Mouse (Mus musculus) layer of hippocampus, postnatal 25 days (tissue): ENCODE data around the gene Klrg2. TPM values are rescaled to one million over a fixed set of nuclear protein-coding genes. Genes with fewer than 3 reads are reported as not detected.
"Not testable (repeated sequence)": the region's sequence is repeated elsewhere in the genome, so short reads cannot be mapped to it uniquely, and the experiment has no call there.

Experiments
- DNase-seq, 2 experiments: peaks; one replicate each; pipeline ENCODE4 v3.0.0; 2022; ENCODE audit warnings: mixed read lengths in 2 of 2, low spot score in 1 of 2; ENCODE audit errors: extremely low spot score in 1 of 2
- total RNA-seq, 2 experiments: library from RNA; stranded (reverse); gene quantifications; 2 replicates each; pipeline ENCODE4 v1.2.3; 2021

Klrg2 gene
- total RNA-seq = 1 to 10 TPM in 1 of 2 experiments, under 1 TPM in 1; 0.94 to 1.4 TPM

- no peak for DNase-seq
Measured at GRCm38 (mm10) chr6:38636852-38637618, at the start of gene Klrg2. Klrg2 (minus strand) TSS chr6:38637242.

- DNase-seq = no peak
Measured at GRCm38 (mm10) chr6:38682532-38682931, 45.5 kb upstream of the Klrg2 start.

DNA sequence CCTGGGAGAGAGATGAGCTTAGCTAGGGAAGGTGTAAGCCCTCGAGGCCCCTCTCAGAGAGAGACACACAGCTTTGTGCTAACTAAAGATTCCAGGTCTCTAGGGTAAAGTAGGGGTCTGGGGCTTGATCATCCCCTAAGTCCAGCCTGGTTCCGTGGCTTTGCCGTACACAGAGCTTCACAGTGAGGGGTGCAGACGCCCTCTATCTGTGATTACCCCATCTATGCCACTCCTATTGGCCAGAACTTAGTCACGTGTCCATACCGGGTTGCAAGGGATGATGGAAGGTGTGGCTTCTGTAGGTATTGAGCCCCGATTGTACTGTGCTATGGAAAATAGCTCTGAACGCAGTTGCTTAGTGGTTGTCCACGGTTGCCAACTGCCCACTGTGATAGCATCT, 40.6 kb upstream of the Klrg2 start:
- no peak for DNase-seq

- no peak for DNase-seq
Measured at GRCm38 (mm10) chr6:38676723-38677122, 39.7 kb upstream of the Klrg2 start.

DNA sequence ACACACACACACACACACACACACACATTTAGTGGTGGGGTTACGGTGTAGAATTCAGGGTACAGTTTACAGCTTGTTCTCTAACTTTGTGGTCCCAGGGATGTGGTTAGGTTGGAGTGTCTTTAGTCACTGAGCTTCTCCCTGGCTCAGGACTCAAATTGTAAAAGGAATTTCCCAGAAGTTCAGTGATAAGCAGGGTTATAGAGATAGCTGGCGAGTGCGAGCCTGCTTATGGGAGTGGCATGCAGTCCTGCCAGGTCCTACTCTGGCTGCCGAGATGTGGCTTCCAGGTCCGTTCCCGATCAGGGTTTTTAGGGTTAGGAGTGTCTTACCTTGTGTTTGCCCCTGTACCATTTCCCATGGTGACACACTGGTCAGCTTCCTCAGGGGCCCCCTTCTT, 39.2 kb upstream of the Klrg2 start:
- DNase-seq = no peak

DNA sequence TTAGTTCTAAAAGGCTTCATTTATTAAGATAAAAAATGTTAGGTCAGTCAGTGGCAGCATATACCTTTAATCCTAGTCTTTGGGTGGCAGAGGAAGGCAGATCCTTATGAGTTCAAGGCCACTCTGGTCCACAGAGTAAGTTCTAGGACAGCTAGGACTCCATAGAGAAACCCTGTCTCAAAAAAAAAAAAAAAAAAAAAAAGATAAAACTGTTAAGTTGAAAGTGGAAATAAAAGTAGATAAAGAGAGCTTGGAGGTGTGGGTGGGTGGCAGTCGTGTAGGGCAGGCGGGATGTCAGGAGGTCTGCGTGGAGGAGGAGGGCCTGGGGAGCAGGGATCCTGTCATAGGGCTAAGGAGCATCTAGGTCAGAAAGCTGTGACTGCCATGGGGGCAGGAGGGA, 35.0 kb upstream of the Klrg2 start:
- no peak for DNase-seq

GRCm38 (mm10) chr6:38671270-38671669, 34.2 kb upstream of the Klrg2 start:
- no peak for DNase-seq

DNA sequence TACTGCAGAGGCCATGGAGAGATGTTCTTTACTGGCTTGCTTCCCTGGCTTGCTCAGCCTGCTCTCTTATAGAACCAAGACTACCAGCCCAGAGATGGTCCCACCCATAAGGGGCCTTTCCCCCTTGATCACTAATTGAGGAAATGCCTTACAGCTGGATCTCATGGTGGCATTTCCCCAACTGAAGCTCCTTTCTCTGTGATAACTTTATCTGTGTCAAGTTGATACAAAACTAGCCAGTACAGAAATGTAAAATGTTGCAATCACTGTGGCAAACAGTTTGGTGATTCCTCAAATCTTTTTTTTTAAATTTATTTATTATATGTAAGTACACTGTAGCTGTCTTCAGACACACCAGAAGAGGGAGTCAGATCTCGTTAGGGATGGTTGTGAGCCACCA, 33.4 kb upstream of the Klrg2 start:
- DNase-seq = not testable (repeated sequence)

DNA sequence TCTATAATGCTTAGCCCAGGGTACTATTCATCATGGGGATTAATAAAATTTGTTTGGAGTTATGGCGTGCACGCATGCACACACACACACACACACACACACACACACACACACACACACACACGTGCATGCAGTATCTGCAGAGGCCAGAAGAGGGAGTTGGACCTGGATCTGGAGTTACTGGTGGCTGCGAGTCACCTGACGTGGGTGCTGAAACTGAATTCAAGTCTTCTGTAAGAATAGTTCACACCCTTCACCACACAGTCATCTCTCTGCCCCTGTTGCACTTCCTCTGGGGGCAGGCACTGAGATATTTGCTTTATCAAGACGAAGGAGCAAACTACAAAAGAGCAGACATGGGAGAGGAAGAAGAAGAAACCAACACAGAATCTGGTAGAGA, 32.5 kb upstream of the Klrg2 start:
- DNase-seq = no peak

DNA sequence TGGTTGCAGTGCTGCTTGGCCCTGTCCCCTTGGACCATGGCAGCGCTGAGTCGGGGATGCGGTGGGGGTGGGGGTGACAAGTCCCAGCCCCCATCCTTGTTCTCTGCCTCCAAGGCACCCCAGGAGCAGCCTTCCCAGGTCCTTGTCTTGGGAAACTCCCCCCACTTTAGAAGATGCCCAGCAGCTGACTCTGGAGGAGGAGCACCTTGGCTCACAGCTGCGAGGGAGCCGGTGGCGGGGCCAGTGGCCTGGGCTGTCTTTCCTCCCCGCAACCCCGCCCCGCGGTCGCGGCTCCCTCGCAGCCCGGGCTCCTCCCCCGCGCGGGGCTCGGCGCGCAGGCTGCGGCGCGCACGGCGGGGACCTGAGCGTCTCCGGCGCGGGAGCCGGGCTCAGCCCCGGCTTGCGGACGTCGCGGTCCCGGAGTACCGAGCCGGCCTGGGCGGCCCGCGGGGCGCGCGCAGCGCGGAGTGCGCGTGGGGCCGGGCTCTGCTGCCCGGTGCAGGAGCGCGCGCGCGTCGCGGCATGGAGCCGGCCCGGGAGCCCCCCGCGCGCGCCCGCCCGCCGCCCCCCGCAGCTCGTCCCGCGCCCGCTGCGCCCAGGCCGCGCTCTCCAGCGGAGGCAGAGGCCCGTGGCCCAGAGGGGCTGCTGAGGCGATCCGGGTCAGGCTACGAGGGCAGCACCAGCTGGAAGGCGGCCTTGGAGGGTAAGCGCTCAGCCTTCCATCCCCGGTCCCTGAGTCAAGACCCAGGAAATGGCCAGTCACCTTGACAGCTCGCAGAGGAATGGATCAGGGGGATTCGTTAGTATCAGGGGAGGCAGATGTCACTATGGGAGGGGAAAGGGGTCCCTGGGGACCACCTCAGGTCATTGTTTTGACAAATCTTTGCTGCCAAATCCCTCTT, 25.9 kb upstream of the Klrg2 start, which contains the start of gene Clec2l:
Gene Clec2l (plus strand): TSS at position 356 of the 902 bp plus-strand sequence.
- peak; percentile 24 to 45 for DNase-seq

GRCm38 (mm10) chr6:38661626-38662025, 24.6 kb upstream of the Klrg2 start:
- DNase-seq = no peak

GRCm38 (mm10) chr6:38650263-38650937, 13.4 kb upstream of the Klrg2 start:
- DNase-seq = peak; percentile 52 to 66

- DNase-seq = no peak
Measured at GRCm38 (mm10) chr6:38649545-38649944, 12.5 kb upstream of the Klrg2 start.

DNA sequence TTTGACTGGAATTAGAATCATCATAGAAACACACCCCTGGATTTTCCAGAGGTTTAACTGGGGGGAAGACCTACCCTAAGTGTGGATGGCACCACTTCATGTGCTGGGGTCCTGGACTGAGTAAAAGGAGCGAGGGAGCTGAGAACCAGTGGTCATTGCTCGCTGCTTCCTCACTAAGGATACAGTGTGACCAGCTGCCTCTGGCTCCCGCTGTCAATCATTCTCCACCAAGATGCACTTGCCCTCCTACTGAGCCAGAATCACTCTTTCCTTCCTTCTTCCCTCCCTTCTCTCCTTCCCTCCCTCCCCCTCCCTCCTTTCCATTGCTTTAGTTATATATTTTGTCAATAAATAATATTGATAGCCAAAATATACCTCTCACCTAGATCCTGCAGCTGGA, 6.0 kb upstream of the Klrg2 start:
- DNase-seq = no peak

DNA sequence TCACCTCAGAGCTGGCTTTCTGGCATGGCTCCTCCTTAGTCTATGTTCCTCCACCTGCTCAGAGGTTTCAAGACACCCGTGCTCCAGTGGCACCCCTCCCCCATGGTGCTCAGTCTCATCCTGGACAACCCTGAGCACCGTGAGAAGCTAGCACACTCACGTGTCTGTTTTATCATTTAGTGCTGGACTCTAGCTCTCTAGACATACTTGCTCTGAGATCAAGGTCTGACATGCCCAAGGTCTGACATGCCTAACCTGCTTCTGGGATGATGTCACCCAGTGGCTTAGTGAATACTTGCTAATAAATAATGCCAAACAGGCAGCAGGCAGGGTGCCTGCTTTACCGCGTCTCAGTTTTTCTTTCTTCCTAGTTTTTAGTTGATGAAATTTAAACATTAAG, 5.6 kb upstream of the Klrg2 start:
- DNase-seq = no peak

DNA sequence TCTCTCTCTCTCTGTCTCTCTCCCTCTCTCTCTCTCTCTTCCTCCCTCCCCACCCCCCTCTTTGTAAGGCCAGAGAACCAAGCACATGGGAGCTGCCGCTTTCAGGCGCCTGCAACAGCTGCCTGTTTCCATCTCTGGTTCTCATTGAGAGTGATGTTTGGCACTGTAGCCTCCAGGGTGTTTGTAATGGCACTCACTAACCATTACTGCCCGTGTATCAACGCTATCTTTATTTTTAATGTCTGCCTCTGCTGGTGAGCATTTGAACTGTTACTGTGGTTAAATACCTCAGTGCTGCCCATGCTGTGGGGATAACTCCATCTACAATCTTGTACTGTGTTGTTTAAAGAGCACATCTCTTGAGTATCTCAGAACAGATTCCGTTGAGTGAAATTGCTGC, 4.6 kb upstream of the Klrg2 start:
- DNase-seq = no peak

DNA sequence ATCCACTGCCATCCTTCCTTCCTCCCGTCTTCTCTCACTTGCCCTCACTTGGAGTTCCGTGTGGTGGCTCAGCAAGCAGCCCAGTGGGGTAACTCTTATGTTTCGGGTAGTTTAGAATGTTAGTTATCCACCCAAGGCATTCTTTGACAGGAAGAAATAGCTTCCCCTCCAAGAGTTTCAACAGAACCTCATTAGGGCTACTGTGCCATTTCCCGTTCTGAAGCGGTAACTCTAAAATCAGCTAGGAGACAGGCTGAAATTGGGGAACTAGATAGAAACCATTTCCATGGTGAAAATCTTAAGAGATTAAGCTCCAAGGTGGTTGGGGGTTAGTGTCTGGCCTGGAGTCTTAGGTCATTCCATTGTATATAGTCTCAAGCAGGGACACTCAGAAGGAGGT, 4.2 kb upstream of the Klrg2 start:
- no peak for DNase-seq

- DNase-seq = no peak
Measured at GRCm38 (mm10) chr6:38640401-38640800, 3.4 kb upstream of the Klrg2 start.

- no peak for DNase-seq
Measured at GRCm38 (mm10) chr6:38635941-38636851, 846 bp downstream of the Klrg2 start.

DNA sequence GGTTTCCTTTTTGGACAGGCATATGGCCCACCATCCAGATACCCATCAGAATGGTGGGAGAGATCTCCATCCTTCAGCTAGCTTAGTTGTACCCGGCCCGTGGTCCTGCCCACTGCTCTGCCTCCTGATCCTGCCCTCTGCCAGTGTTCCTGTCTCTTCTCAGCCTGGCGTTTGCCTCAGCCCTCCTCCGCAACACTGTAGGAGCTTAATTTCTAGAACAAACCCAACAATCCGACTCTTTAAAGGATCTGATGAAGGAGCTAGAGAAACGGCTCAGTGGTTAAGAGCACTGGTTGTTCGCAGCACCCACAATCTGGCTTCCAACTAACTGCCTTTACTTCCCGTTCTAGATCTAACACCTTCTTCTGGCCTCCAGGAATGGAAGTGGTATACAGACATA, 2.6 kb downstream of the Klrg2 start:
- no peak for DNase-seq
